Mouse (Mus musculus) lung, postnatal 10 days (tissue): ENCODE data around the gene Olfr360.
"Not testable (repeated sequence)": the region's sequence is repeated elsewhere in the genome, so short reads cannot be mapped to it uniquely, and the experiment has no call there.

ENCODE experiments used
- DNase-seq: peaks from one replicate; pipeline ENCODE4 v3.0.0; 2021

The Olfr360 gene

DNA sequence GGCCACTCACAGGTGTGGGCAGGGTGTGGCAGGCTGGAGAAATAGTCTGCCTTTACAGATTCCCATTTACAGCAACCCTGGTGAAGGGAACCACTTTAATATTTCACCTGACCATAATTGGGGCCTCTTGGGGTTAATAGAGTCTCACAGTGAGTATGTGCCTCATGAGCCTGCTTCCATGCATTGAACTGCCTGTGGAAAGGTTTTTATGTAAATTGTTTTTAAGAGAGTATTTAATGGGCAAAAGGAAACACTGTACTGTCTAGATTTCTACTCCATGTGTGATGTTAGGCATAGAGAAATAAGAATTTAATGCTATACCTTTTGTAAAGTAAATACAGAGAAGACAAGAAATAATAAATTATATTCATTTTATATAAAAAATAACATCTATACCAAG lies at the start of gene Olfr360:
Gene Olfr360, plus strand, starts transcription at position 301 of the 400 bp plus-strand sequence.
- no peak for DNase-seq

DNA sequence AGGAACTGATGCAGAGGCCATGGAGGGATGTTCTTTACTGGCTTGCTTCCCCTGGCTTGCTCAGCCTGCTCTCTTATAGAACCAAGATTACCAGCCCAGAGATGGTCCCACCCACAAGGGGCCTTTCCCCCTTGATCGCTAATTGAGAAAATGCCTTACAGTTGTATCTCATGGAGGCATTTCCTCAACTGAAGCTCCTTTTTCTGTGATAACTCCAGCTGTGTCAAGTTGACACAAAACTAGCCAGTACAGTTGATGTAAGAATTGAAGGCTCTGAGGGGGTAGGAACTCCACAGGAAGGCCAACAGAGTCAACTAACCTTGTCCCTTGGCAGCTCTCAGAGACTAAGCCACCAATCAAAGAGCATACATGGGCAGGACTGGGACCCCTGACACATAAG lies 23.6 kb downstream of the Olfr360 start, which contains the start of gene Olfr361:
Gene Olfr361, minus strand, starts transcription at position 101 of the 400 bp plus-strand sequence.
- DNase-seq, result not testable (repeated sequence)

DNA sequence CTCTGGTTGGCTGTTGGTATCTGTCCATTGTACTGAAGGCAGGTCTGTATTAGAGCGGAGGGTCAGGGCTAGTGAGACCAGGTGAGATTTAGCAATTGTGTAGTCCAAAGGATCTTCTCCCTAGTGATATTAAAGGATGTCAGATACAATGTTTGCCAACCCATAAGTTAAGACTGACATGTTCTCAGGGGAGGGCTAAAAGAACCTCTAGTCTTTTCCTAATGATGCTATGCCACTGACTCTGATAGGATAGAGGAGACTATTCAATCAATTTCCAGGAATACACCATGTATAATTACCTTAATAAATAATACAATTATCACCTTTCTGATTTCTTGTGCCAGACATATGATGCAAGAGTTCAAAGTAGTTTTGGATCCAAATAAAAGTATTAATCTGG lies 52.3 kb downstream of the Olfr360 start, which contains the start of gene Olfr362:
Gene Olfr362, minus strand, starts transcription at position 101 of the 400 bp plus-strand sequence.
- no peak for DNase-seq
